Mouse (Mus musculus) splenic B cell, adult 2 months (primary cell): ENCODE results near the gene Olfr652.

ENCODE experiments used
- DNase-seq: peaks from one replicate; pipeline ENCODE4 v3.0.0-alpha.2; 2011; ENCODE audit warnings: low read depth, low spot score
- H3K27me3 ChIP-seq: 2 replicates; pipeline ENCODE4 v1.6.1; 2012; ENCODE audit warnings: mild to moderate bottlenecking, low read length, moderate library complexity, mixed read lengths; ENCODE audit not compliant: control insufficient read depth, poor library complexity, insufficient read depth, severe bottlenecking
- H3K36me3 ChIP-seq: 2 replicates; pipeline ENCODE4 v1.6.1; 2012; ENCODE audit warnings: mild to moderate bottlenecking, low read length, moderate library complexity, mixed read lengths; ENCODE audit not compliant: control insufficient read depth, poor library complexity, insufficient read depth, severe bottlenecking

Gene Olfr652

GRCm38 (mm10) chr7:104560601-104561000 is at the start of gene Olfr652:
TSS of gene Olfr652 (plus strand) at chr7:104560901.
- Histone ChIP-seq H3K27me3 (no peaks in the 10 kb centered on the region), H3K36me3 (no peaks in the 10 kb centered on the region)
- no peak for DNase-seq

GRCm38 (mm10) chr7:104549833-104550232 is 10.9 kb upstream of the Olfr652 start, which contains the start of gene Olfr651:
TSS of gene Olfr651 (plus strand) at chr7:104550133.
- no peaks in the 10 kb centered on the region for H3K27me3 ChIP-seq
- DNase-seq, result no peak
- no peaks in the 10 kb centered on the region for H3K36me3 ChIP-seq

- no peak for DNase-seq
- Histone ChIP-seq H3K36me3 (no peaks in the 10 kb centered on the region), H3K27me3 (no peaks in the 10 kb centered on the region)
Observed at GRCm38 (mm10) chr7:104552700-104553099, 8.0 kb upstream of the Olfr652 start.

GRCm38 (mm10) chr7:104577014-104577413 is 16.3 kb downstream of the Olfr652 start, which contains the start of gene Olfr653:
TSS of gene Olfr653 (plus strand) at chr7:104577314.
- no peak for DNase-seq
- Histone ChIP-seq H3K27me3 (no peaks in the 10 kb centered on the region), H3K36me3 (no peaks in the 10 kb centered on the region)

- DNase-seq, result no peak
Observed at GRCm38 (mm10) chr7:104580846-104581245, 20.1 kb downstream of the Olfr652 start.

GRCm38 (mm10) chr7:104581429-104581828 is 20.7 kb downstream of the Olfr652 start:
- no peak for DNase-seq
- H3K27me3 ChIP-seq, result no peaks in the 10 kb centered on the region
- H3K36me3 ChIP-seq, result no peaks in the 10 kb centered on the region

More at GRCm38 (mm10) chr7:104580846-104581245, 20.1 kb downstream of the Olfr652 start:
- Histone ChIP-seq H3K27me3 (no peaks in the 10 kb centered on the region), H3K36me3 (no peaks in the 10 kb centered on the region)

- DNase-seq, result no peak
- H3K36me3 ChIP-seq, result no peaks in the 10 kb centered on the region
- no peaks in the 10 kb centered on the region for H3K27me3 ChIP-seq
Observed at GRCm38 (mm10) chr7:104586725-104587124, 26.0 kb downstream of the Olfr652 start, which contains the start of gene Olfr654. TSS of gene Olfr654 (plus strand) at chr7:104587025.

GRCm38 (mm10) chr7:104588274-104588673 is 27.6 kb downstream of the Olfr652 start:
- no peak for DNase-seq
- Histone ChIP-seq H3K36me3 (no peaks in the 10 kb centered on the region), H3K27me3 (no peaks in the 10 kb centered on the region)

- H3K36me3 ChIP-seq, result no peaks in the 10 kb centered on the region
- H3K27me3 ChIP-seq, result no peaks in the 10 kb centered on the region
- DNase-seq, result no peak
Observed at GRCm38 (mm10) chr7:104601679-104602078, 41.0 kb downstream of the Olfr652 start, which contains the start of gene Olfr655. TSS of gene Olfr655 (minus strand) at chr7:104601779.

DNA sequence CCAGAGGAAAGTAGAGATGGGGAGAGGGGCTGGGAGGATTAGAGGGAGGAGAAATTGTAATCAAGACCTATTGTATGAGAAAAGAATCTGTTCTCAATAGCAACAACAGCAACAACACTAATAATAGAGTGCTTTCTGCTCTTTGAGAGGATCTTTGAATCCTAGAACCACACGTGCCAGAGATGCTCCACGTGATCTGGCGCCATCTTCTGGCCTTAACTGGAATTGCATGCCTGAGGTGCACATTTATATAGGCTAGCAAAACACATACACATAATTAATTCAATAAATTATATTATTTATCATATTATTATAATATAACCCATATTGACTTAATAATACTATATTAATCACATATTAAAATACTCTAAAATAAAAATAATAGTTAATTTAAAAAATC is 42.5 kb downstream of the Olfr652 start:
- no peaks in the 10 kb centered on the region for H3K36me3 ChIP-seq
- peak; percentile 84 for DNase-seq
- no peaks in the 10 kb centered on the region for H3K27me3 ChIP-seq

DNA sequence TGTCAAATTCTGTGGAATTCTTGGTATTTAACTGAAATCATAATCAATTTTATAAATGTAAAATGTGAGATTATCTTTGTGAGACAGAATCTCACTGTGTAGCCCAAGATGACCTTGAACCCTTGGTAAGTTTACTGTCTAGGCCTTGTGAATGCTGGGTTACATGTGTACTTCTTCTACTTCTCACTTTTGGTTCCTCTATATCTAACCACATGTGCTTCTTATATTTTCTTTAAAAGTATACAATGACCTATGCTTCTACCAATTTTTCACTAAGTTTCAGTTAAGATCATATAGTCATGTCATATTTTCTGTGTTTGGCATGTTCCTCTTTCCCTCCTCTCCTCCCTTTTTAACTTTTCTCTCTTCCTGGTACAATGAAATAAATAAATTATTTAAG is 44.0 kb downstream of the Olfr652 start:
- DNase-seq, result no peak
- H3K36me3 ChIP-seq, result no peaks in the 10 kb centered on the region
- H3K27me3 ChIP-seq, result no peaks in the 10 kb centered on the region

DNA sequence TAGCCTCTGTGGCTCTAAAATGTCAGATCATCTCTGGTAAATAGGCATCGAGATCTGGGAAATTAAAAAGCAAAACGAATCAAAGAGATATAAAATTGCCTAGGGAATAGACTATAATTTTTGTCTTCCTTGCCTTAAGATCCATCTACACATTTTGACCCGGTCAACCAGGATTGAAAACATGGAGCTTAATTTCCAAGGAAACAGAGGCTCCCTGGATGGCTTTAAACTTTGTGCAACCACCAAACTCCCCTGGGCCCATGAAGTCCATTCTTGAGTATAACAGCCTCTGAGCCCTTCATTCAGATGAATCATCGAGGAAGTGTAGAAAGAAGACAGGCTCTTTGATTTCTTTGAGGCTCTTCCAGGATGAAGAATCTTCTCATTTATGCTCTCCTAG is 53.0 kb downstream of the Olfr652 start, which contains the start of gene Olfr656:
Gene Olfr656, plus strand, starts transcription at position 301 of the 400 bp plus-strand sequence.
- H3K27me3 ChIP-seq, result no peaks in the 10 kb centered on the region; the same call in 1 of the 2 replicates
- H3K36me3 ChIP-seq, result no peaks in the 10 kb centered on the region
- DNase-seq, result no peak
